Mouse (Mus musculus) lung, adult 2 months (tissue): ENCODE measurements around the gene Lrrn3.

ENCODE experiments used
- CTCF ChIP-seq: fragments of 200-500 bp; IDR thresholded peaks from 2 replicates; pipeline ENCODE4 v1.5.1; 2011; ENCODE audit warnings: mild to moderate bottlenecking, low read length, control low read depth; ENCODE audit not compliant: insufficient read depth
- POLR2A ChIP-seq: fragments of 200-500 bp; IDR thresholded peaks from 2 replicates; pipeline ENCODE4 v1.6.1; 2011; ENCODE audit warnings: low read depth, mild to moderate bottlenecking, control low read depth, low read length, borderline replicate concordance; ENCODE audit errors: extremely low read depth

DNA sequence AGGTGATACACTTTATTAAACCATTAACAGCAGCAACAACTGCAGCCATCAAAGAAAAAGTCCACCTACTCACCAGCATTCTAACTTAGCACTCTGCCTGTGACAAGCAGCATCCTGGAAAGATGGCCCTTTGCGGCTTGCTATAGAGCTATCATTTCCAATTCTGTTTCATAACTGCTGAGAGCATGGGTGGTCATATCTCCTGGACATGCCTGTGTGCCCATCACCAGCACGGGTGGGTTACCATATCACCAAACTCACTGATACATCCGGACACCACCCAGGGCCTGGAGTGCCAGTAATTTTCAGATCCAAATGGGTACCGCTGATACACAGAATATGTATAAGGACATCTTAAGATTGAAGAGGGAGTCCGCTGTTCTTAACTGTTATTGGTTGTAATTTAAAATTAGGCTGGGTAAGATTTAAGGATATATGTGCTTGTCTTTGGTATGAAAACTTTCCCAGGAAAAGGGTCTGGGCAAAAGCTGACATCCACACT is 3.1 kb downstream of the Lrrn3 start:
- TF ChIP-seq CTCF (no peak), POLR2A (no peak)
